Mouse (Mus musculus): Measurements from ENCODE around the gene Coq10b.

GRCm38 (mm10) chr1:55106919-55107585, 54.5 kb downstream of the Coq10b start:
- TF ChIP-seq EP300 (IDR thresholded peaks at IDR 0.05; ENCODE audit: low read depth), result no peak
- no peak for TF ChIP-seq CTCF (IDR thresholded peaks at IDR 0.05; ENCODE audit: low read depth)
